Mouse (Mus musculus) stomach, postnatal 0 days (tissue): ENCODE data around the gene Pbx3.

Experiments used
- CTCF ChIP-seq: IDR thresholded peaks from 2 replicates; pipeline ENCODE4 v1.5.1; 2016; ENCODE audit warnings: antibody characterized with exemption, low read depth, mild to moderate bottlenecking, moderate library complexity
- EP300 ChIP-seq: optimal IDR thresholded peaks from 2 replicates; pipeline ENCODE3; 2016; ENCODE audit warnings: antibody characterized with exemption

DNA sequence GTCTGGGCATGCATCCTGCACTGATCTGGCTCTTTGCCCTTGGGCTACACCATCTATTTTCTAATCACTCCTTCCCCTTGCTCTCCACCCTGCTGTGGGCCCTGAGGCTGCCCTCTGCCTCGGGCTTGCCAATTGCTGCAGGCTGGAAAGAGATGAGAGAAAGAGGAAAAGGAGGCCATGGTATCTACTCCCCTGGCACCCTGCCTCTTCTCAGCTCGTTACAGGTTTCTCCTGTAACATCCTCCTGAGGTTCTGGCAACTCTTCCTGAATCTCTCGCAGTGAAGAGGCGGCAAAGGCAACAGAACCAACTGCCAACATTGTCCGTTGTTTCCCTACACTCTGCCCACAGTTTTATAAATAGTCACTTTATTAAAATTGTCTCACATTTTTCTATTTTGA lies 179.7 kb downstream of the Pbx3 start:
- TF ChIP-seq EP300 (no peak), CTCF (no peak)
